Mouse (Mus musculus): ENCODE measurements around the gene Abi2. TPM values are rescaled to one million over a fixed set of nuclear protein-coding genes. Genes with fewer than 3 reads are reported as not detected.

The Abi2 gene
- total and polyA plus RNA-seq, 2 experiments from 2014 or later, result 72.9 to 254 TPM

- Histone ChIP-seq H3K9ac (replicated peaks; ENCODE audit: low read length) (no peak overlapping the region), H3K27ac (no peak overlapping the region), H3K9me3 (ENCODE audit: low read length) (no peaks in the 10 kb centered on the region), H3K4me1 (ENCODE audit: insufficient read depth, low read length) (no peaks in the 10 kb centered on the region), H3K4me2 (ENCODE audit: low read depth, low read length) (no peak overlapping the region), H3K4me3 (ENCODE audit: low read length) (no peak overlapping the region), H3K27me3 (ENCODE audit: insufficient read depth, low read length) (no peaks in the 10 kb centered on the region), H3K36me3 (ENCODE audit: insufficient read depth, low read length) (peaks cover 17% of the 10 kb centered on the region; the same call in 1 of the 2 replicates)
- DNase-seq (ENCODE audit: low spot score) (no peak), ATAC-seq (no peak)
- no peak for TF ChIP-seq CTCF (IDR thresholded peaks at IDR 0.05; ENCODE audit: low read depth)
- whole genome bisulfite sequencing, result 78% methylated on average over 3 of the region's 3 CpGs
Measured at GRCm38 (mm10) chr1:60485649-60486048, 76.2 kb downstream of the Abi2 start.

- DNase-seq (ENCODE audit: low spot score) (no peak), ATAC-seq (no peak)
- H3K9ac ChIP-seq (replicated peaks; ENCODE audit: low read length), result no peak overlapping the region
- H3K36me3 ChIP-seq (ENCODE audit: insufficient read depth, low read length), result peaks cover 26% of the 10 kb centered on the region; the same call in 1 of the 2 replicates
- TF ChIP-seq CTCF (IDR thresholded peaks at IDR 0.05; ENCODE audit: low read depth), result no peak
- 82% methylated on average over 8 of the region's 8 CpGs for WGBS
- H3K4me3 ChIP-seq (ENCODE audit: low read length), result no peak overlapping the region
- no peaks in the 10 kb centered on the region for H3K27me3 ChIP-seq (ENCODE audit: insufficient read depth, low read length)
- no peak overlapping the region for H3K4me2 ChIP-seq (ENCODE audit: low read depth, low read length)
- H3K9me3 ChIP-seq (ENCODE audit: low read length), result no peaks in the 10 kb centered on the region
- H3K27ac ChIP-seq, result no peak overlapping the region
- H3K4me1 ChIP-seq (ENCODE audit: insufficient read depth, low read length), result no peaks in the 10 kb centered on the region
Measured at GRCm38 (mm10) chr1:60488635-60489034, 79.2 kb downstream of the Abi2 start.

GRCm38 (mm10) chr1:60489660-60490059, 80.2 kb downstream of the Abi2 start:
- 78% methylated on average over 2 of the region's 2 CpGs for WGBS
- Histone ChIP-seq H3K9ac (replicated peaks; ENCODE audit: low read length) (no peak overlapping the region), H3K36me3 (ENCODE audit: insufficient read depth, low read length) (peaks cover 29% of the 10 kb centered on the region; the same call in 1 of the 2 replicates), H3K4me1 (ENCODE audit: insufficient read depth, low read length) (no peaks in the 10 kb centered on the region), H3K27ac (no peak overlapping the region), H3K27me3 (ENCODE audit: insufficient read depth, low read length) (no peaks in the 10 kb centered on the region), H3K4me2 (ENCODE audit: low read depth, low read length) (no peak overlapping the region), H3K4me3 (ENCODE audit: low read length) (no peak overlapping the region), H3K9me3 (ENCODE audit: low read length) (no peaks in the 10 kb centered on the region)
- ATAC-seq (peak; percentile 42), DNase-seq (ENCODE audit: low spot score) (no peak)
- TF ChIP-seq CTCF (IDR thresholded peaks at IDR 0.05; ENCODE audit: low read depth), result no peak

GRCm38 (mm10) chr1:60490510-60490909, 81.1 kb downstream of the Abi2 start:
- no peaks in the 10 kb centered on the region for H3K9me3 ChIP-seq (ENCODE audit: low read length)
- TF ChIP-seq CTCF (IDR thresholded peaks at IDR 0.05; ENCODE audit: low read depth), result no peak
- DNase-seq (ENCODE audit: low spot score), result no peak
- no peak for ATAC-seq
- no peaks in the 10 kb centered on the region for H3K27me3 ChIP-seq (ENCODE audit: insufficient read depth, low read length)
- WGBS, result 56% methylated on average over 4 of the region's 4 CpGs
- peaks cover 35% of the 10 kb centered on the region; the same call in 1 of the 2 replicates for H3K36me3 ChIP-seq (ENCODE audit: insufficient read depth, low read length)
- no peaks in the 10 kb centered on the region for H3K4me1 ChIP-seq (ENCODE audit: insufficient read depth, low read length)
- H3K9ac ChIP-seq (replicated peaks; ENCODE audit: low read length), result no peak overlapping the region
- no peak overlapping the region for H3K4me3 ChIP-seq (ENCODE audit: low read length)
- H3K4me2 ChIP-seq (ENCODE audit: low read depth, low read length), result no peak overlapping the region
- H3K27ac ChIP-seq, result no peak overlapping the region

GRCm38 (mm10) chr1:60492404-60492803, 83.0 kb downstream of the Abi2 start:
- Histone ChIP-seq H3K4me2 (ENCODE audit: low read depth, low read length) (no peak overlapping the region), H3K4me3 (ENCODE audit: low read length) (no peak overlapping the region), H3K27ac (no peak overlapping the region), H3K4me1 (ENCODE audit: insufficient read depth, low read length) (no peaks in the 10 kb centered on the region), H3K9ac (replicated peaks; ENCODE audit: low read length) (no peak overlapping the region), H3K27me3 (ENCODE audit: insufficient read depth, low read length) (no peaks in the 10 kb centered on the region), H3K9me3 (ENCODE audit: low read length) (no peaks in the 10 kb centered on the region), H3K36me3 (ENCODE audit: insufficient read depth, low read length) (peaks cover 44% of the 10 kb centered on the region)
- no peak for ATAC-seq
- TF ChIP-seq CTCF (IDR thresholded peaks at IDR 0.05; ENCODE audit: low read depth), result no peak
- 60% methylated on average over 5 of the region's 5 CpGs for WGBS
- DNase-seq (ENCODE audit: low spot score), result no peak

GRCm38 (mm10) chr1:60493421-60493820, 84.0 kb downstream of the Abi2 start:
- Histone ChIP-seq H3K4me1 (ENCODE audit: insufficient read depth, low read length) (no peaks in the 10 kb centered on the region), H3K9me3 (ENCODE audit: low read length) (no peaks in the 10 kb centered on the region), H3K4me3 (ENCODE audit: low read length) (no peak overlapping the region), H3K27ac (no peak overlapping the region), H3K4me2 (ENCODE audit: low read depth, low read length) (no peak overlapping the region), H3K36me3 (ENCODE audit: insufficient read depth, low read length) (peaks cover 43% of the 10 kb centered on the region), H3K27me3 (ENCODE audit: insufficient read depth, low read length) (no peaks in the 10 kb centered on the region), H3K9ac (replicated peaks; ENCODE audit: low read length) (no peak overlapping the region)
- 79% methylated on average over 6 of the region's 6 CpGs for WGBS
- DNase-seq (ENCODE audit: low spot score), result no peak
- TF ChIP-seq CTCF (IDR thresholded peaks at IDR 0.05; ENCODE audit: low read depth), result no peak
- ATAC-seq, result no peak

GRCm38 (mm10) chr1:60503456-60503855, 94.0 kb downstream of the Abi2 start:
- Histone ChIP-seq H3K4me3 (ENCODE audit: low read length) (no peak overlapping the region), H3K36me3 (ENCODE audit: insufficient read depth, low read length) (peaks cover 19% of the 10 kb centered on the region), H3K4me2 (ENCODE audit: low read depth, low read length) (no peak overlapping the region), H3K9ac (replicated peaks; ENCODE audit: low read length) (no peak overlapping the region), H3K27ac (no peak overlapping the region), H3K27me3 (ENCODE audit: insufficient read depth, low read length) (no peaks in the 10 kb centered on the region), H3K9me3 (ENCODE audit: low read length) (no peaks in the 10 kb centered on the region), H3K4me1 (ENCODE audit: insufficient read depth, low read length) (no peaks in the 10 kb centered on the region)
- no peak for DNase-seq (ENCODE audit: low spot score)
- no peak for TF ChIP-seq CTCF (IDR thresholded peaks at IDR 0.05; ENCODE audit: low read depth)
- no peak for ATAC-seq
- 79% methylated on average over 5 of the region's 5 CpGs for WGBS
